Mouse (Mus musculus): ENCODE results near the gene Mrps2. TPM values are rescaled to one million over a fixed set of nuclear protein-coding genes. Genes with fewer than 3 reads are reported as not detected.
"Not testable (repeated sequence)": the region's sequence is repeated elsewhere in the genome, so short reads cannot be mapped to it uniquely, and the experiment has no call there.

The Mrps2 gene
- polyA plus RNA-seq, 1 experiment from 2014 or later = 66.9 TPM

- H3K27ac ChIP-seq (ENCODE audit: low read depth, low read length) = no peak within 1 kb of the TSS
These were observed 1.9 kb upstream of the Mrps2 start, which contains the start of gene 1700007K13Rik for GRCm38 (mm10) chr2:28465836-28466518. Gene 1700007K13Rik, minus strand, starts transcription at chr2:28466332.

DNA sequence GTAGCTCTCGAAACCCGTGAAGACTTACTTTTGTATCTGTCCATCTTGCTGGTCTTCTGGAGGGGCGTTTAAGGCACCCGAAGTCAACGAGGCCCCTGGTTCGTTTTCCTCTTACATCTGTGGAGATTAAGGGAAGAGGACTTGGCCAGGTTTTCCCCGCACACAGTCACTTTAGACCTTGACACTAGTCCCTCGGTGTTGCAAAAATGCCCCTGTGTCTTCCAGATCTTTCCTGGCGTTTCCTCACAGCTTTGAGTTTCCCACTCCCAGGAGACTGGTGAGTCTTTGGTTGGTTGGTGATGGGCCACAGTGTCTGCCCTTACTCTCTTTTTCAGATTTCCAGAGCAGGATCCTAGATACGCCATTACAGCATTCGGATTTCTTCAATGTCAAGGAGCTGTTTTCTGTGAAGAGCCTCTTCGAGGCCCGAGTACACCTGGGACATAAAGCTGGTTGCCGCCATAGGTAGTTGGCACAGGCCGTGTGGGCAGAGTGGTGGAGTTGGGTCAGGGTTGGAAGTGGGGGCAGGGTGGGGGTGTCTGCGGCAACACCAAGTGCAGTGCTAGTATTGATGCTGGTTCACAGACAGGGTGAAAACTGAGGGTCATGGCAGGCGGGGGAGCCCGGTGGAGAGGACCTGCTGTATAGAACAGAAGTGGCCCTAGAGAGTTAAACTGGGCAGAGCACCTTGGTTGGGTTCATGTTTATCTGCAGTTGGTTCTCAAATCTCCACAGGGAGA, 790 bp downstream of the Mrps2 start:
- Histone ChIP-seq H3K27ac (ENCODE audit: low read depth, low read length) (no peak overlapping the region), H3K4me2 (ENCODE audit: low read depth) (peak overlapping the region; percentile 83), H3K9ac (ENCODE audit: low read length) (peak overlapping the region; percentile 88), H3K27me3 (ENCODE audit: control insufficient read depth, insufficient read depth, low read length) (no peaks in the 10 kb centered on the region), H3K4me3 (ENCODE audit: low read depth, low read length) (peak overlapping the region; percentile 94), H3K9me3 (ENCODE audit: control insufficient read depth, low read length) (no peaks in the 10 kb centered on the region), H3K36me3 (ENCODE audit: control insufficient read depth, insufficient read depth, low read length) (peaks cover 17% of the 10 kb centered on the region), H3K4me1 (ENCODE audit: control insufficient read depth, insufficient read depth, low read length) (peaks cover 7% of the 10 kb centered on the region; the same call in 1 of the 2 replicates)
- 55% methylated on average over 18 of the region's 18 CpGs for WGBS
- DNase-seq (ENCODE audit: low spot score) = no peak
- ATAC-seq (ENCODE audit: insufficient read depth, low FRiP score, low TSS enrichment) = no peak

More at GRCm38 (mm10) chr2:28465836-28466518, 1.9 kb upstream of the Mrps2 start, which contains the start of gene 1700007K13Rik:
- peak within 1 kb of the TSS; percentile 47 for H3K9ac ChIP-seq (ENCODE audit: low read length)
- H3K4me3 ChIP-seq (ENCODE audit: low read depth, low read length) = 0 out of 2 replicates have a peak within 1 kb of the TSS, but pooled peaks have one; percentile 6
- no peaks in the 10 kb centered on the region for H3K27me3 ChIP-seq (ENCODE audit: control insufficient read depth, insufficient read depth, low read length)
- DNase-seq (ENCODE audit: low spot score) (peak; percentile 74), ATAC-seq (ENCODE audit: insufficient read depth, low FRiP score, low TSS enrichment) (peak; percentile 53; the same call in 1 of the 2 replicates)
- 4% methylated on average over 25 of the region's 25 CpGs for WGBS
- H3K4me1 ChIP-seq (ENCODE audit: control insufficient read depth, insufficient read depth, low read length) = peaks cover 7% of the 10 kb centered on the region; the same call in 1 of the 2 replicates
- H3K9me3 ChIP-seq (ENCODE audit: control insufficient read depth, low read length) = no peaks in the 10 kb centered on the region
- peak within 1 kb of the TSS; percentile 49 for H3K4me2 ChIP-seq (ENCODE audit: low read depth)
- peaks cover 10% of the 10 kb centered on the region for H3K36me3 ChIP-seq (ENCODE audit: control insufficient read depth, insufficient read depth, low read length)

DNA sequence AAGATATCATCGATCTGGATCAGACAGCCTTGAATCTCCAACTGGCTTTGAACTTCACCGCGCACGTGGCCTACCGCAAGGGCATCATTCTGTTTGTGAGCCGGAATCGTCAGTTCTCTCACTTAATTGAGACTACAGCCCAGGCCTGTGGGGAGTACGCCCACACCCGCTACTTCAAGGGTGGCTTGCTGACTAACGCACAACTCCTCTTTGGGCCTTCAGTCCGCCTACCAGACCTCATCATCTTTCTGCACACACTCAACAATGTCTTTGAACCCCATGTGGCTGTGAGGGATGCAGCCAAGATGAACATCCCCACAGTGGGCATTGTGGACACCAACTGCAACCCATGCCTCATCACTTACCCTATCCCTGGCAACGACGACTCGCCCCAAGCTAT, 1.6 kb downstream of the Mrps2 start:
- Histone ChIP-seq H3K4me3 (ENCODE audit: low read depth, low read length) (no peak overlapping the region), H3K4me1 (ENCODE audit: control insufficient read depth, insufficient read depth, low read length) (peaks cover 7% of the 10 kb centered on the region; the same call in 1 of the 2 replicates), H3K27me3 (ENCODE audit: control insufficient read depth, insufficient read depth, low read length) (no peaks in the 10 kb centered on the region), H3K9ac (ENCODE audit: low read length) (no peak overlapping the region), H3K27ac (ENCODE audit: low read depth, low read length) (no peak overlapping the region), H3K9me3 (ENCODE audit: control insufficient read depth, low read length) (no peaks in the 10 kb centered on the region), H3K36me3 (ENCODE audit: control insufficient read depth, insufficient read depth, low read length) (peaks cover 17% of the 10 kb centered on the region), H3K4me2 (ENCODE audit: low read depth) (no peak overlapping the region)
- ATAC-seq (ENCODE audit: insufficient read depth, low FRiP score, low TSS enrichment) (no peak), DNase-seq (ENCODE audit: low spot score) (peak; percentile 3)
- WGBS = 93% methylated on average over 14 of the region's 14 CpGs

DNA sequence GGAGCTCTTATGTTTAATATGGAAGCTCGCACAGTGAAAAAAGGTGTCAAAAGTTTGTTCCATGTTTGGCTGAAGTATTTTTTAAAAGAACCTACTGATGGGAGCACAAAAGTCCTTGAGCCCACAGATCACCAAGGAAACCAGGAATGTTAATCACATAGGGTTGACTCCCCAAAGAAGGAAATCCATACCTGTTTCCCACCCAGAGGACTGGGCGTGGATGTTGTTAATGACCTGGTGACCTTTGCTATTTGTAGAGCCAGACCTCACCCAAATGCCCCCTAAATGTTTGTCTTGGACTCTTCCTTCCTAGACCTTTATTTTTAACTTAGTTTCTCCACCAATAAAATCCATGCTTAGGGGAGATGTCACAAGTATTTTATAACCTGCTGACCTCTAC, 2.7 kb downstream of the Mrps2 start:
- ATAC-seq (ENCODE audit: insufficient read depth, low FRiP score, low TSS enrichment) (no peak), DNase-seq (ENCODE audit: low spot score) (no peak)
- Histone ChIP-seq H3K36me3 (ENCODE audit: control insufficient read depth, insufficient read depth, low read length) (peaks cover 17% of the 10 kb centered on the region), H3K4me1 (ENCODE audit: control insufficient read depth, insufficient read depth, low read length) (peaks cover 7% of the 10 kb centered on the region; the same call in 1 of the 2 replicates), H3K4me3 (ENCODE audit: low read depth, low read length) (no peak overlapping the region), H3K4me2 (ENCODE audit: low read depth) (no peak overlapping the region), H3K27me3 (ENCODE audit: control insufficient read depth, insufficient read depth, low read length) (no peaks in the 10 kb centered on the region), H3K9me3 (ENCODE audit: control insufficient read depth, low read length) (no peaks in the 10 kb centered on the region), H3K27ac (ENCODE audit: low read depth, low read length) (no peak overlapping the region), H3K9ac (ENCODE audit: low read length) (no peak overlapping the region)
- WGBS = 98% methylated on average over 2 of the region's 2 CpGs

DNA sequence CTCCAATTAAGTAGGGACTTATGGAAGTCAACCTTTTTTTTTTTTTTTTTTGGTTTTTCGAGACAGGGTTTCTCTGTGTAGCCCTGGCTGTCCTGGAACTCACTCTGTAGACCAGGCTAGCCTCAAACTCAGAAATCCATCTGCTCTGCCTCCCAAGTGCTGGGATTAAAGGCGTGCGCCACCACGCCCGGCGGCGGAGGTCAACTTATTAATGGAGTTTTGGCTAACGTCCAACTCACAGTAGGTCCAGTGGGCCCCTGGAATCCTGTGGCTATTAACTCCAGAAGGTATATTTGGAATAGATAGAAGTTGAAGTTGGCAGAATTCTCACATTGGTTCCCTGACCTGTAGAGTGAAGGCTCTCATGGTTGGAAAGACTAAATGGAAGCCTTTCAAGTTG, 4.1 kb downstream of the Mrps2 start:
- H3K9me3 ChIP-seq (ENCODE audit: control insufficient read depth, low read length); H3K27me3 ChIP-seq (ENCODE audit: control insufficient read depth, insufficient read depth, low read length); H3K4me1 ChIP-seq (ENCODE audit: control insufficient read depth, insufficient read depth, low read length); DNase-seq (ENCODE audit: low spot score); H3K27ac ChIP-seq (ENCODE audit: low read depth, low read length); H3K9ac ChIP-seq (ENCODE audit: low read length); H3K4me3 ChIP-seq (ENCODE audit: low read depth, low read length); ATAC-seq (ENCODE audit: insufficient read depth, low FRiP score, low TSS enrichment); H3K4me2 ChIP-seq (ENCODE audit: low read depth): not testable (repeated sequence)
- 90% methylated on average over 8 of the region's 8 CpGs for WGBS
- H3K36me3 ChIP-seq (ENCODE audit: control insufficient read depth, insufficient read depth, low read length) = peaks cover 17% of the 10 kb centered on the region

- H3K9me3 ChIP-seq (ENCODE audit: control insufficient read depth, low read length); H3K27ac ChIP-seq (ENCODE audit: low read depth, low read length); H3K4me2 ChIP-seq (ENCODE audit: low read depth); H3K27me3 ChIP-seq (ENCODE audit: control insufficient read depth, insufficient read depth, low read length); ATAC-seq (ENCODE audit: insufficient read depth, low FRiP score, low TSS enrichment); DNase-seq (ENCODE audit: low spot score); H3K36me3 ChIP-seq (ENCODE audit: control insufficient read depth, insufficient read depth, low read length); H3K4me1 ChIP-seq (ENCODE audit: control insufficient read depth, insufficient read depth, low read length); H3K4me3 ChIP-seq (ENCODE audit: low read depth, low read length); H3K9ac ChIP-seq (ENCODE audit: low read length): not testable (repeated sequence)
- 95% methylated on average over 5 of the region's 5 CpGs for WGBS
These were observed 10.1 kb downstream of the Mrps2 start for GRCm38 (mm10) chr2:28477993-28478392.

DNA sequence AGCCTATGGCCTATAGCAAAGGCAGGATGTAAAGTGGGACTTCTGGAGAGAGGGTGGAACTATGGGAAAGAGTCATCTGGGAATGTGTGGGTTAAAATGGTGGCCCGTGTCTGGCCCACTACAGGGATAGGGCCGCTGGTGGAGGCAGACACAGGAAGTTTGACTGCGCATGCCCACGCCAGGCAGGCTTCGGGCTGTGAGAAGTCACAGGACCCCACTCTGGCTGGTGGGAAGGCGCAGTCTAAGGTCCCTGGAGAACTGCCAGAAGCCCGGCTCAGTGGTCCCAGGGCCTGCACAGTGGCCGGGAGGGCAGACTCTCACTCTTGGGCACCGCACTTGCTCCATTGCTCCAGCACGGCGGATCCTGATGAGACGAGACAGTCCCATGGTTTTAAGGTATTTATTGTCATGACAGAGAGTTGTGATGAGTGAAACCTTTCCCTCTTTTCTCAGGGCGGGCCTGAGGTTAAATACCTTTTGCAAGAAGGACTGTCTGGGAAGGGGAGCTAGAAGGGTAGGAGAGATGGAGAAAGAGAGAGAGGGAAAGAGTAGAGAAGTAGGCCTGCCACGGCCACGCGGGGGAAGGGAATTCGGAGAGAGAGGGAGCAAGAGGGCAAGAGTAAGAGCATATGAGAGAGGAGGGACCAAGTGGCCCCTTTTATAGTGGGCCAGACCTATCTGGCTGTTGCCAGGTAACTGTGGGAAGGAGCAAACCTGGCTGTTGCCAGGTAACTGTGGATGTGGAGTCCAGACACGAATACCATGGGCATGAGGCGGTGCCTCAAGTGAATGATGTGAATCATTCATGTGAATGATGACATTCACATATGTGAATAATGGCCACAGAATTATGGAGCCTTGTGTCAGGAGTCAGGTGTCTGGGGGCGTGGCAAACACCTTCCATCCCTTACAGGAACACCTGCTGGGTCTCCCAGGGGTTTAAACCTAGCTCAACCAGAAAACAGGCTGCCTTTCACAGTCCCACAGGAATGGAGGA, 11.6 kb downstream of the Mrps2 start:
- Histone ChIP-seq H3K27me3 (ENCODE audit: control insufficient read depth, insufficient read depth, low read length) (no peaks in the 10 kb centered on the region), H3K9me3 (ENCODE audit: control insufficient read depth, low read length) (no peaks in the 10 kb centered on the region), H3K4me1 (ENCODE audit: control insufficient read depth, insufficient read depth, low read length) (no peaks in the 10 kb centered on the region), H3K36me3 (ENCODE audit: control insufficient read depth, insufficient read depth, low read length) (no peaks in the 10 kb centered on the region), H3K9ac (ENCODE audit: low read length) (no peak overlapping the region), H3K4me3 (ENCODE audit: low read depth, low read length) (no peak overlapping the region), H3K4me2 (ENCODE audit: low read depth) (no peak overlapping the region), H3K27ac (ENCODE audit: low read depth, low read length) (no peak overlapping the region)
- WGBS = 89% methylated on average over 20 of the region's 20 CpGs
- DNase-seq (ENCODE audit: low spot score) = no peak
- ATAC-seq (ENCODE audit: insufficient read depth, low FRiP score, low TSS enrichment) = no peak

DNA sequence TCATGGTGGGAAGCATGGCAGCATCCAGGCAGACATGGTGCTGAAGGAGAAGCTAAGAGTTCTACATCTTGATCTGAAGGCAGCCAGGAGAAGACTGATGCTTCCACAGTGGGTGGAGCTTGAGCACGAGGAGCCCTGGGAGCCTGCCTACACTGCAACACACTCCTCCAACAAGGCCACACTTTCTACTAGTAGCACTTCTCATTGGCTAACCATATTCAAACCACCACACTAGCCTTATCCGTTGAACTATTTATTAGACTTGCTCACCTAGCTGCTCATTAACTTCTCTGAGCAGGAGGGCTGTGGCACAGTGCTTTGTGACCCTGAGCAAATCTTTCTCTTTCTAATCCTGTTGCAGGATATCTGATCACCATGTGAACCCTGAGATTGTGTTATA, 16.0 kb downstream of the Mrps2 start:
- no peaks in the 10 kb centered on the region for H3K27me3 ChIP-seq (ENCODE audit: control insufficient read depth, insufficient read depth, low read length)
- H3K9ac ChIP-seq (ENCODE audit: low read length) = no peak overlapping the region
- H3K4me2 ChIP-seq (ENCODE audit: low read depth) = no peak overlapping the region
- H3K4me3 ChIP-seq (ENCODE audit: low read depth, low read length) = no peak overlapping the region
- no peaks in the 10 kb centered on the region for H3K4me1 ChIP-seq (ENCODE audit: control insufficient read depth, insufficient read depth, low read length)
- WGBS = 83% methylated on average over 2 of the region's 2 CpGs
- DNase-seq (ENCODE audit: low spot score) (no peak), ATAC-seq (ENCODE audit: insufficient read depth, low FRiP score, low TSS enrichment) (no peak)
- no peaks in the 10 kb centered on the region for H3K9me3 ChIP-seq (ENCODE audit: control insufficient read depth, low read length)
- H3K36me3 ChIP-seq (ENCODE audit: control insufficient read depth, insufficient read depth, low read length) = no peaks in the 10 kb centered on the region
- H3K27ac ChIP-seq (ENCODE audit: low read depth, low read length) = no peak overlapping the region

All from neural tube, embryonic 11.5 days (tissue).